Mouse (Mus musculus) erythroblast, embryonic 14.5 days (primary cell): ENCODE results near the gene Cacna1a.

Source experiments
- GATA1 ChIP-seq: IDR thresholded peaks from 2 replicates; pipeline ENCODE4 v1.6.1; 2012; ENCODE audit warnings: low read length, inconsistent platforms, mixed read lengths
- TAL1 ChIP-seq: IDR thresholded peaks from 3 replicates; pipeline ENCODE4 v1.6.1; 2012; ENCODE audit warnings: low read length, inconsistent platforms, mixed read lengths

DNA sequence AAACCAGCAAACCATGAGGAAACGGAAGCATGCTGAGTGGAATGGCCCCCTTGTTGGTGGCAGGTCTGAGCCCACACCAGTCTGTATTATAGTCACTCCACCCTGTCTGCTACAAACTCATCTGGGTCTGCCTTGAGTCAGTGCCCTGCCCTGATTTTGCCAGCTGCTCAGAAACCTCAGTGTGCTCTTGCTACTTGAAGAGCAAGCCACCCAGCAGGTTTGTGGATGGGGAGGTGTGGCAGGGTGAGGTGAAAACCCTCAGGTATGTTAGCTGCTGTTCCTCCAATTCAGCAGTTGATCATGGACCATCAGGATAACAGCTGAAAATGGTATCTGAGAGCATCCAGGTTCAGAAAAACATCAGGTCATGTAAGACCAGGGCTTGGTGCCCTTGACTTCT is 279.8 kb downstream of the Cacna1a start:
- TF ChIP-seq GATA1 (no peak), TAL1 (no peak)
